Mouse (Mus musculus) embryonic facial prominence, embryonic 11.5 days (tissue): Measurements from ENCODE around the gene Zfp369. TPM values are rescaled to one million over a fixed set of nuclear protein-coding genes. Genes with fewer than 3 reads are reported as not detected.
"Not testable (repeated sequence)": the region's sequence is repeated elsewhere in the genome, so short reads cannot be mapped to it uniquely, and the experiment has no call there.

Source experiments
- ATAC-seq: fragments of 200-750 bp; cut with Nextera tagmentation; replicated peaks from 2 replicates; pipeline ENCODE4 v1.8.0; 2017; ENCODE audit warnings: low read depth; ENCODE audit not compliant: insufficient number of reproducible peaks, low FRiP score, low TSS enrichment
- DNase-seq: peaks from one replicate; pipeline ENCODE4 v3.0.0-alpha.2; 2015; ENCODE audit warnings: low spot score
- H3K27ac ChIP-seq: fragments of 300-500 bp; sonication (generic); replicated peaks from 2 replicates; pipeline ENCODE4 v1.5.1; 2014; ENCODE audit warnings: mild to moderate bottlenecking, low read depth, low read length, control low read depth
- H3K27me3 ChIP-seq: fragments of 300-500 bp; sonication (generic); 2 replicates; pipeline ENCODE4 v1.6.1; 2014; ENCODE audit warnings: mild to moderate bottlenecking, low read length, moderate library complexity, mixed read lengths; ENCODE audit not compliant: control insufficient read depth, insufficient read depth
- H3K36me3 ChIP-seq: fragments of 300-500 bp; sonication (generic); replicated peaks from 2 replicates; pipeline ENCODE4 v1.6.1; 2014; ENCODE audit warnings: low read depth, mild to moderate bottlenecking, low read length, moderate library complexity, mixed read lengths; ENCODE audit not compliant: control insufficient read depth, insufficient read depth
- H3K4me1 ChIP-seq: fragments of 300-500 bp; sonication (generic); 2 replicates; pipeline ENCODE4 v1.6.1; 2014; ENCODE audit warnings: low read length, mixed read lengths; ENCODE audit not compliant: control insufficient read depth, insufficient read depth
- H3K4me2 ChIP-seq: fragments of 300-500 bp; sonication (generic); 2 replicates; pipeline ENCODE4 v1.6.1; 2014; ENCODE audit warnings: low read depth, mild to moderate bottlenecking, control low read depth, low read length, moderate library complexity
- H3K4me3 ChIP-seq: fragments of 300-500 bp; sonication (generic); 2 replicates; pipeline ENCODE4 v1.5.1; 2014; ENCODE audit warnings: low read depth, low read length, control low read depth
- H3K9ac ChIP-seq: fragments of 300-500 bp; sonication (generic); replicated peaks from 2 replicates; pipeline ENCODE4 v1.6.1; 2014; ENCODE audit warnings: mild to moderate bottlenecking, control low read depth, low read length
- H3K9me3 ChIP-seq: fragments of 300-500 bp; sonication (generic); replicated peaks from 2 replicates; pipeline ENCODE4 v1.6.1; 2016; ENCODE audit warnings: mild to moderate bottlenecking, low read length, inconsistent platforms, mixed read lengths; ENCODE audit not compliant: control insufficient read depth
- WGBS: fragments of 180-500 bp; shearing (Covaris S2); extraction: QIAGEN DNeasy Blood & Tissue Kit; methylation state at CpG from one replicate; pipeline ENCODE4 v1.1.7; 2014; 5-methylcytosine and 5-hydroxymethylcytosine counted together
- polyA plus RNA-seq: library from polyadenylated mRNA; unstranded; fragments of >200 nt; fragmentation: Nextera tagmentation; extraction: Ambion mirVana; gene quantifications from 2 replicates; pipeline ENCODE4 v1.2.1, GENCODE M21; 2014

The Zfp369 gene
- polyA plus RNA-seq, 1 experiment from 2014 or later = 19.3 TPM

DNA sequence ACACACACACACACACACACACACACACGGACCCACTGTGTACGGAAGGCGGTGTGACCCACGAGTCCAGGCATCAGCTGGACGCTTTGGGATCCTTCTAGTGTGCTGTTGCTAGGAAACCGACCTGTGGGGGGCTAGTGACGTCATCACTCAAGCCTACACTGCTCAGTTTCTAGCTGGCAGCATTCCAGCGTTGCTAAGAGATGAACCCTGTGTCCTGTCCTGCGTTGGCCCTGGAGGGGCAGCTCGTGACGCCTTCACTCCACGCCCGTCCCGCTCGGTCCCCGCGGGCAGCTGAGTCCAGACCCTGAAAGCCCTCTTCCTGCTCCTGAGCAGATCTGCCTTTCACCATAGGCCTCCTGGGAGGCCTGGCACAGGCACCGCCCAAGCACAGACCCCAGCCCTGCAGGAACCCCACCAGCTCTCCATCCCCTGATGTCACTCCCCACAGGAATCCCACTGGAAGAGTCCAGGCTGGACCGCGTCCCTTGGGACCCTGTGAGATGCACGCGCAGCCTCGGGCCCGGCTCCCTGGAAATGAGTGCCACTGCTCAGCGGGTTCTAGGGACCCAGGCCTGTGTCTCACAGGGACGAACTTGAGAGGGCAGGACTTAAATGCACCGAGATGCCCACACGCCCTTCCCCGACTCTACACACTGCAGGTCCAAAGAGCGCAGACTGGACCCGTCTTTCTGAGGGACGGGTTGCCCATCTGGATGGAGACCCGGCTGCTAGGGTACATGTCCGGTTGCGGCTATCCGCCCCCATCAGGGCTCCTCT is 20.2 kb upstream of the Zfp369 start:
- peak; percentile 74 for ATAC-seq
- 26% methylated on average over 36 of the region's 36 CpGs for WGBS
- Histone ChIP-seq H3K9ac (no peak overlapping the region), H3K27ac (no peak overlapping the region), H3K4me3 (no peak overlapping the region), H3K4me1 (no peaks in the 10 kb centered on the region), H3K9me3 (peaks cover 14% of the 10 kb centered on the region), H3K36me3 (no peaks in the 10 kb centered on the region; the same call in none of the 2 replicates), H3K4me2 (no peak overlapping the region), H3K27me3 (no peaks in the 10 kb centered on the region)
- DNase-seq = peak; percentile 33

GRCm38 (mm10) chr13:65259239-65259638 is 19.4 kb upstream of the Zfp369 start, which contains the start of gene Gm10775:
Gene Gm10775 (plus strand): TSS chr13:65259539.
- Histone ChIP-seq H3K27ac (no peak within 1 kb of the TSS), H3K4me2 (no peak within 1 kb of the TSS), H3K9me3 (peaks cover 14% of the 10 kb centered on the region), H3K36me3 (no peaks in the 10 kb centered on the region; the same call in none of the 2 replicates), H3K4me3 (no peak within 1 kb of the TSS), H3K4me1 (no peaks in the 10 kb centered on the region), H3K27me3 (no peaks in the 10 kb centered on the region), H3K9ac (no peak within 1 kb of the TSS)
- ATAC-seq (no peak), DNase-seq (no peak)
- 40% methylated on average over 29 of the region's 29 CpGs for WGBS

GRCm38 (mm10) chr13:65262086-65262485 is 16.5 kb upstream of the Zfp369 start:
- Histone ChIP-seq H3K36me3 (no peaks in the 10 kb centered on the region; the same call in none of the 2 replicates), H3K4me3 (no peak overlapping the region), H3K4me2 (no peak overlapping the region), H3K27me3 (no peaks in the 10 kb centered on the region), H3K9me3 (peaks cover 14% of the 10 kb centered on the region), H3K9ac (no peak overlapping the region), H3K27ac (no peak overlapping the region), H3K4me1 (no peaks in the 10 kb centered on the region)
- WGBS = 87% methylated on average over 5 of the region's 5 CpGs
- no peak for DNase-seq
- ATAC-seq = no peak

GRCm38 (mm10) chr13:65277994-65278382 is 626 bp upstream of the Zfp369 start:
- Histone ChIP-seq H3K27ac (no peak overlapping the region), H3K4me1 (no peaks in the 10 kb centered on the region), H3K36me3 (peaks cover 2% of the 10 kb centered on the region; the same call in 1 of the 2 replicates), H3K9me3 (peaks cover 3% of the 10 kb centered on the region), H3K27me3 (no peaks in the 10 kb centered on the region), H3K4me2 (peak overlapping the region; percentile 41), H3K9ac (peak overlapping the region; percentile 72), H3K4me3 (peak overlapping the region; percentile 61)
- 17% methylated on average over 9 of the region's 9 CpGs for WGBS
- ATAC-seq (no peak), DNase-seq (no peak)

GRCm38 (mm10) chr13:65286771-65287170 is 8.2 kb downstream of the Zfp369 start:
- H3K36me3 ChIP-seq = peaks cover 11% of the 10 kb centered on the region
- DNase-seq (no peak), ATAC-seq (no peak)
- H3K9me3 ChIP-seq = peaks cover 13% of the 10 kb centered on the region
- no peak overlapping the region for H3K27ac ChIP-seq
- no peaks in the 10 kb centered on the region for H3K27me3 ChIP-seq
- H3K4me1 ChIP-seq = no peaks in the 10 kb centered on the region
- H3K9ac ChIP-seq = no peak overlapping the region
- WGBS = 90% methylated on average over 2 of the region's 2 CpGs
- no peak overlapping the region for H3K4me3 ChIP-seq
- H3K4me2 ChIP-seq = no peak overlapping the region

DNA sequence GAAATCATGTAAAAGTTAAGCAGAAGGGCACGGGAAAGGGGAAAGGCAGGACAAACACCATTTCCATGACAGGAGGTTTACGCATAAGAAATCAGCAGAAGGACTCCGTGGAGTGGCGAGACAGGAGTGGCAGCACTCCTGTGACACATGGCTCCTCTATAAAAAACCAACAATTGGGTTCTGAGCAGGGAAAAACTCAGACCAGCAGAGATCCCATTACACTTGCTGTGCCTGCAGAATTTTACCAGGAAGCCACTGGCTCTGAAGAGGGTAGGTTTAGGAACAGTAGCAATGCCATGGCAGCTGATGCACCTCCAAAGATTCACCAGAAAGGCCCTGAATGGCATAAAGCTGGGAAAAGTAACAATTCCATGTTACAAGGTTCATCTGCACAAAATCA is 17.7 kb downstream of the Zfp369 start:
- H3K36me3 ChIP-seq = peaks cover 46% of the 10 kb centered on the region
- no peak overlapping the region for H3K4me3 ChIP-seq
- no peak overlapping the region for H3K27ac ChIP-seq
- WGBS = 93% methylated on average over 4 of the region's 4 CpGs
- no peak overlapping the region for H3K9ac ChIP-seq
- no peak overlapping the region for H3K4me2 ChIP-seq
- H3K9me3 ChIP-seq = peaks cover 17% of the 10 kb centered on the region
- DNase-seq (no peak), ATAC-seq (no peak)
- no peaks in the 10 kb centered on the region for H3K27me3 ChIP-seq
- no peaks in the 10 kb centered on the region for H3K4me1 ChIP-seq

DNA sequence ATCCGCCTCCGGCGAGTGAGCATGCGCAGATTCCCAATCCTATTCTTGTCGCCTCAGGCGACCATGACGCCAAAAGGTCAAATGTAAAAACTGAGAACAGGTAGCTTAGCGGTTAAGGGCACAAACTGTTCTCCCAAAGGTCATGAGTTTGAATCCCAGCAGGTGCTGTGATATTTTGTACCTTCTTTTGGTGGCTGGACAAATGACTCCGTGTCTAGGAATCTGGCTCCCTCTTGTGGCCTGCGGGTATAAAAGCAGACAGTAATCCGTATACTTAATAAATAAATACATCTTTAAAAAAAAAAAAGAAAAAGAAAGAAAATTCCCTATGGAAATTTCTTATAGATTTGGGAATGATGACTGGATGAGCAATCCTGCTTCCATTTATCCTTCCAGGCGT is 32.2 kb downstream of the Zfp369 start:
- H3K4me1 ChIP-seq, H3K9ac ChIP-seq, H3K27ac ChIP-seq, H3K36me3 ChIP-seq, H3K9me3 ChIP-seq, ATAC-seq, H3K27me3 ChIP-seq, H3K4me2 ChIP-seq, H3K4me3 ChIP-seq: not testable (repeated sequence)
- WGBS = 28% methylated on average over 12 of the region's 12 CpGs
- peak; percentile 25 for DNase-seq

- no peak for ATAC-seq
- Histone ChIP-seq H3K4me3 (no peak overlapping the region), H3K36me3 (no peaks in the 10 kb centered on the region), H3K27me3 (no peaks in the 10 kb centered on the region), H3K9ac (no peak overlapping the region), H3K4me1 (no peaks in the 10 kb centered on the region), H3K27ac (no peak overlapping the region), H3K4me2 (no peak overlapping the region), H3K9me3 (peaks cover 7% of the 10 kb centered on the region)
- DNase-seq = no peak
- WGBS = 33% methylated on average over 27 of the region's 27 CpGs
Measured at GRCm38 (mm10) chr13:65311311-65311755, 32.7 kb downstream of the Zfp369 start.
